Mouse (Mus musculus): ENCODE measurements around the gene Gm15085. TPM values are rescaled to one million over a fixed set of nuclear protein-coding genes. Genes with fewer than 3 reads are reported as not detected.
"Not testable (repeated sequence)": the region's sequence is repeated elsewhere in the genome, so short reads cannot be mapped to it uniquely, and the experiment has no call there.

The Gm15085 gene
- not detected in 2 replicates for polyA plus RNA-seq (2015; fragmentation: Nextera tagmentation; extraction: Ambion mirVana)

- no CpG with 5 or more reads among the region's 6 CpGs for WGBS
These were observed at the start of gene Gm15085 for GRCm38 (mm10) chrX:149447317-149447716. Gm15085 (plus strand) TSS chrX:149447617.

More at GRCm38 (mm10) chrX:149447317-149447716, at the start of gene Gm15085:
- not testable (repeated sequence) for H3K9ac ChIP-seq (replicated peaks); H3K9me3 ChIP-seq; H3K27ac ChIP-seq (replicated peaks); H3K36me3 ChIP-seq; H3K4me1 ChIP-seq; ATAC-seq (replicated peaks); H3K4me3 ChIP-seq; H3K27me3 ChIP-seq; H3K4me2 ChIP-seq (replicated peaks)

Other genes with a start within 250 kb of the Gm15085 start
- gene Gm15093, start 175.2 kb upstream of the Gm15085 start, polyA plus RNA-seq (2015; fragmentation: Nextera tagmentation; extraction: Ambion mirVana), result not detected in 2 replicates
- gene Gm10439, start 147.0 kb downstream of the Gm15085 start, polyA plus RNA-seq (2015; fragmentation: Nextera tagmentation; extraction: Ambion mirVana), result not detected in 2 replicates

Measured in forebrain, embryonic 15.5 days (tissue).